Mouse (Mus musculus): Measurements from ENCODE around the gene Itgb2.
A peak's percentile ranks its signal among the peaks of the same experiment; 100 is the strongest.

Gene Itgb2

GRCm38 (mm10) chr10:77530140-77530539 is at the start of gene Itgb2:
Gene Itgb2 (plus strand): TSS chr10:77530252.
- DNase-seq (ENCODE audit: low read depth, low spot score), result peak; percentile 87

DNA sequence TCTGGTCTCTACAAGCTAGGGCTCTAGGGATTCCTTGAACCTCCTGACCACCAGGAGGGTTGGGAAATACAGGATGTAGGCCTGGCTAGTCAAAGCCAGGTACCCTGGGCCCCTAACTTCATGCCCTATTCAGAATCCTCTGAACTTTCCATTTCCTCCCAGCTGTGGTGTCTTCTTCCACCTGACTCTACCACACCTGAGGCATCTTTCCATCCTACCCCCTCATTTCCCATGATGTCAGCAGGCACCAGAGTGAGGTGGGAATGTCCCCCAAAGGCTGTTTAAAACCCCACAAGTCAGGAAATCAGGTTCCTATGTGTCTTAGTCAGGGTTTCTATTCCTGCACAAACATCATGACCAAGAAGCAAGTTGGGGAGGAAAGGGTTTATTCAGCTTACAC is 48.2 kb upstream of the Itgb2 start:
- DNase-seq (ENCODE audit: low read depth, low spot score), result peak; percentile 33

DNA sequence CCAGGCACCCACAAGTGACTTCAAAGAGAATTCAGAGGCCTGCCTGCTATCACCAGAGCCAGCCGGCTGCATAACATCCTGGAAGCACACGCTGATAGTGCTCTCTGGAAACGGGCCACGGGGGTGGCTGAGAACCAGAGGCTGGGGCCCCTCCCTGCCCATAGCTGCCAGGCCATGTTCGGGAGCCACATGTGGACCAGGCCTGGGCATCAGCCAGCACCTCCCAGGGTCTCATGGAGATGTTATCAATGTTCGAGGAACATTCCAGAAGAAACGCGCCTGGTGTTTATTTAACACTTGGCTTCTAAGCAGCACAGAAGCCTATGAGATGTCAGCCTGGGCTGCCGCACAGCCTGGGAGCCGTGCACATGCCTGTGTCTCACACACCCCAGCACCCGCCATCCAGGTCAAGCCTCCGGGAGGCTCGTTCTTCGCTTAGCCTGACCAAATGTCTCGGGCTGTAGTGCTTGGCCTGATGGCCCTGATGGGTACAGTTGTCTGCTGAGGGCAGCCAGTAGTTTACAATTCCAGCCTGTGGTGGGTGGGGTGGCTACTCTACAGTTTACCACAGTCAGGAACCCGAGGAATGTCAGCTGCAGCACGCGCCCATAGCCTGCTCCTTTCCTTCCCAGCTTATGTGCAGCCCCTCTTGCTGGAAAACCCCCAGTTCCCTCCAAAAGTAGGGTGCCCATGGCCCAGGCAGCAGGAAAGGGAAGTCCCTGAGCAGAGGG is 45.7 kb upstream of the Itgb2 start:
- no peak for DNase-seq (ENCODE audit: low read depth, low spot score)

- DNase-seq (ENCODE audit: low read depth, low spot score), result no peak
These were observed 44.3 kb upstream of the Itgb2 start for GRCm38 (mm10) chr10:77485786-77486185.

DNA sequence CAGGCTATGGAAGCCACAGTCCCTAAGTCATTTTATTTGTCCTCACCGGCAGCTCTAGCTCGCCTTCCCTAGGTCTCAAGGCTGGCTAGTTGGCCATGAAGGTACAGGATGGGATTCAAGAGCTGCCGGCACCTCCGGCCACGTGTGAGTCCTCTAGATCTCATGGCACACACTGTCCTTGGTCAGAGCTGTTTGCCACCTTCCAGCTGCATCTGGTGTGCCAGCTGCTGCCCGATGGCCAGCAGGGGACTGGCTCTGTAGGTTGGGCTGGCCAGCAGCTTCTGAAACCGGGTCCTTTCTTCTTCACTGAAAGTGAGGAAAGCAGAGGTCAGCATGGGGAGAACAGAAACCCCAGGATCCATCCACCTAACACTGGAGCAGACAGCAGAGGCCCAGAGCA is 41.9 kb upstream of the Itgb2 start:
- no peak for DNase-seq (ENCODE audit: low read depth, low spot score)

DNA sequence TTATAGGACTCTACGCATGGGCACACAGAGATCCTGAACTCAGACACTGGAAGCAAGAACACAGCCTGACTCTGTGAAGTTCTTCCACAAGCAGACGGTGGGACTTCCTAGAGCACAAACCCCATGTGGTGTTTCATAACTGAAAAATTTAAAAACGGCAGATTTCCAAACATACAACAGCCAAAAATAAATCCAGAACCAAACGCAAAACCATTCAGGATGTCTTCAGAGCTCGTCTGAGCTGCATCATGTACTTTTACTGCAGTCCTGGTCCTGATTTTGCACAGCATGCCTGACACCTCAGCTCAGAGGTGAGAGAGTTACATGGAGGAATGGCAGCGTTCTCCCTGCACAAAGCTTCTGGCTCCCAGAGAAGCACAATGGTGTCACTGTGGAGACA is 38.5 kb upstream of the Itgb2 start:
- no peak for DNase-seq (ENCODE audit: low read depth, low spot score)

- DNase-seq (ENCODE audit: low read depth, low spot score), result no peak
These were observed 37.2 kb upstream of the Itgb2 start for GRCm38 (mm10) chr10:77492885-77493284.

DNA sequence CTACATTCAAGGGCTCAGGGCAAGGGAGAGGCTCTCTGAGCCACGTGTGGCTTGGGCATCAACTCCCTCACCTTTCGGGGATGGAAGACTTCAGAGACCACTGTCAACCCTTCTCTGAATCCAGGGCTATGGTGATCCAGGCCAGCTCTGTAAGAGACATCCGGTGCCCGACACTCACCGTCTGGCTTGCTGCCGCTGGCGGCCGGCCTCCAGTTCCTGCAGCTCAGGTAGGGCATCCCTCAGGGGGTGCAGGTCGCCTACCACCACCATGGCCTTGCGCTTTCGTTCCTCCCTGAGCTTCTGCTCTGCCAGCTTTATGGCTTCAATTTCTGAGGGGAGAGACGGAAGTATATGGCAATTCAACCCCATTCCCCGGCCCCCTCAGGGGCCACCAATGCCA is 32.9 kb upstream of the Itgb2 start:
- no peak for DNase-seq (ENCODE audit: low read depth, low spot score)

- no peak for DNase-seq (ENCODE audit: low read depth, low spot score)
These were observed 31.8 kb upstream of the Itgb2 start for GRCm38 (mm10) chr10:77498254-77498653.

- DNase-seq (ENCODE audit: low read depth, low spot score), result no peak
These were observed 29.4 kb upstream of the Itgb2 start for GRCm38 (mm10) chr10:77500636-77501035.

DNA sequence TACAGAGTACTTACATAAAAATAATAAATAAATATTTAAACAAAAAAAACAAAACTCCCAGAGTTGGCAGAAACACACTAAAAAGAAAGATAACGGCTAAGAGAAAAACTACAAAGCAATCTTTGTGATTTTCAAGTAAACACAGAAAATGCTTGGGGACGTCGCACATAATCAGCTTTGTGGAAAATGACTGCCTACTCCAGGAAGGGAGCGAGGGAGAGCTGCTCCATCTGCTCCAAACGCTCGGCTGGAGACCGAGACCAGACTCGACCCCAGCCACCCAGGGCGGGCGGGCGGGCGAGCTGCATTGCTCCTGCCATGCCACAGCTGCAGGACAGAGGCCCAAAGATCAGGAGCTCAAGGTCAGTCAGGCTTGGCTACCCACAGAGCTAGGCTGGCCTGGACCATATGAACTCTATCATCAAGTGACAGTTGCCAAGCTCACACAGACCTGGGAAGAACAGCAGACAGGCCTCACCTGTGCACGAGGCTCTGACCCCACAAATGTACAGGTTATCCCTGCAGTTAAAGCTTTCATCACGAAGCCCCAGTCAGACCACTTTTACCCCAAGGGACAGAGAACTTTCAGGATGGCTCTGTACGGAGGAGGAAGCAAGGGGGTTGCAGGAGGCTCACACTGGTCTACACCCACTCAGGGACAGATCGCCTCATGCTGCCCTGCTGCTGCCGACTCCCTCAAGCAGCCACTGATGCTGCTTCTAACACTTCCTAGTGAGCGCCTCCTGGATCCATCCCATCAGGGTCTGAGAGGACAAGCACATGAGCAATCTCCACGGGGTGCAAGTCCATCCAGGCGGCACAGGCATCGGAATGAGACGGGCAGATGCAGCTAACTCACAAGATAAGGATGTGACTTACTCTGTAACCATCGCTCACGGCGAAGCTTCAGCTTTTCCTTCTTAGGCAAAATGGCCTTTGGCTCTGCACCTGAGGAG is 26.8 kb upstream of the Itgb2 start:
- no peak for DNase-seq (ENCODE audit: low read depth, low spot score)

DNA sequence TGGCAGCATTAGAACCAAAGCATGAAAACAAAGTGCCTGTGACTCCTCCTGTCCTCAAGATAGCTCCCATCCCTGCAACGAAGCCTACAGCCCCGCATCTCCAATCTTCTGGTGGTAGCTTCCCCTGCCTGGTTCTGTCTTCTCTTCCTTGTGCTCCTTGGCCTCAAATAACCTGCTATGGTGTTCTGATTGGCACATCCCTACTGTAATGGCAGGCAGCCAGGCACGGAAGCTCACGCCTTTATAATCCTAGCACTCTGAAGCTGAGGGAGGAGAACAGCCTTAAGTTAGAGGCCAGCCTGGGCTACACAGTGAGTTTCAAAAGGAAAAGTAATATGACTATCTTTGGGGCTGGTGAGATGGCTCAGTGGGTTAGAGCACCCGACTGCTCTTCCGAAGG is 25.9 kb upstream of the Itgb2 start:
- DNase-seq (ENCODE audit: low read depth, low spot score), result no peak

DNA sequence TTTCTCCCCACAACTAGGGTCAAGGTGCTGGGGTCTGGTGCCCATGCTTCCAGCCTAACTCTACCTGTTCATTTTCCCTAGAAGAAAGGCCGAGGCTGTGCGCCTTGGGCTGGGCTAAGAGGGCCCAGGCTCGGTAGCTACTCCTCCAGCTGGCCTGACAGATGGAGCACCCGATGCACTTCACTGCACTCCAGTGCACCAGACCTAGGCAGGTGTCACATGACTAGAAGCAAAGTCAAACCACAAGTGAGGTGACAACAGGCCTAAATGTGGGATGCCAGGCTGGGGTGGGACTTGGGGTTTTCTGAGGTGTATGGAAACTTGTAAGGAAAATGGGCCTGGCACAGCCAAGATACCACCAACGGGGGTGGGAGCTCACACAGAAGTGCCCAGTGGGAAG is 23.5 kb upstream of the Itgb2 start:
- no peak for DNase-seq (ENCODE audit: low read depth, low spot score)

GRCm38 (mm10) chr10:77506961-77507577 is 23.0 kb upstream of the Itgb2 start:
- DNase-seq (ENCODE audit: low read depth, low spot score), result no peak

GRCm38 (mm10) chr10:77507779-77508178 is 22.3 kb upstream of the Itgb2 start:
- no peak for DNase-seq (ENCODE audit: low read depth, low spot score)

DNA sequence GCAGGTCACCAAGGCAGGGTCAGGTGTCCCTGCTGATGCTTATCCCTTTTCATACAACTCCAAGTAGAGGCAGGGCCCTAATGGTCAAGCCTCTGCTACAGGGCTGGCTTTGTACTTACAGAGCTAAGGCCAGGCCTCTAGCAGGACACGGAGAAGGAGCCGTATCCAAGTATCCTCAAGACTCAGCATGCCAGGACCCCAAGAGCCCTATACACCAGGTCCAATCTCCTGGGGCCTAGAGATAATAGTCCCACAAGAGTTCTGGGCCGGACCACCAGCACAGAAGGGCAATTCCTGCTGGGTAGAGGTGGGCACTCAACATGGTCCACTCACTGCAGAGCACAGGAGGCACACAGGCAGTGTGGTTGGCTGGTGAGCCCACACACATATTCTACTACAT is 21.3 kb upstream of the Itgb2 start:
- no peak for DNase-seq (ENCODE audit: low read depth, low spot score)

- peak; percentile 90 for DNase-seq (ENCODE audit: low read depth, low spot score)
These were observed 20.5 kb upstream of the Itgb2 start for GRCm38 (mm10) chr10:77509403-77510187.

- DNase-seq (ENCODE audit: low read depth, low spot score), result no peak
These were observed 19.6 kb upstream of the Itgb2 start for GRCm38 (mm10) chr10:77510225-77510982.

GRCm38 (mm10) chr10:77515385-77516348 is 14.4 kb upstream of the Itgb2 start, which contains the start of gene Fam207a:
Gene Fam207a (minus strand): TSS chr10:77515785.
- DNase-seq (ENCODE audit: low read depth, low spot score), result peak; percentile 99
